Mouse (Mus musculus) bone marrow, adult 2 months (tissue): ENCODE data around the gene Pde4dip.

Experiments used
- CTCF ChIP-seq: fragments of 200-500 bp; IDR thresholded peaks from 2 replicates; pipeline ENCODE4 v1.5.1; 2011; ENCODE audit warnings: low read length, control low read depth; ENCODE audit not compliant: control insufficient read depth, insufficient read depth
- POLR2A ChIP-seq: fragments of 200-500 bp; IDR thresholded peaks from 2 replicates; pipeline ENCODE4 v1.6.1; 2011; ENCODE audit warnings: low read depth, mild to moderate bottlenecking, control low read depth, low read length, borderline replicate concordance; ENCODE audit not compliant: control insufficient read depth

DNA sequence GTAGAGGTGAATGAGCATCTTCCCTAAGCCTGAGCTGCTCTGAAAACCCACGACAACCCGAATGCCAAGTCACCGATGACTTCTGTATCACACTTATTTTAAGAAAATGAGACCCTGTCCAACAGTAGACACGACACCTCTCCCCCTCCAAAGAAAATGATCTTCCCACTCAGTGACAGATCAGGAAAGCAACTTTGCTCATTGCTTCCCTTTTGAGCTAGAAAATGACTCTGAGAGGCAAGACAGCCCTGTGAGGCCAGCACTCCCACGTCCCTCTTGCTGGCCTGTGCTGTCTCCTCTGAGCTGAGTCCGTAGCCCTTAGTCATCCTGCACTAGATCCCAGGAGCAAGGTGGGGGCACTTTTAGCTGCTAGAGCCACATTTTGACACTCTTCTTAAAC lies 155.9 kb downstream of the Pde4dip start:
- TF ChIP-seq CTCF (no peak), POLR2A (no peak)
